Mouse (Mus musculus) forebrain, postnatal 0 days (tissue): ENCODE measurements at regions not wholly inside any gene's neighbourhood (a gene's known extent, or its start where the extent isn't known, plus 50 kb on each side); places are given as distances from the start of the nearest gene placed in this dataset.

Source experiments
- ATAC-seq: fragments of 200-750 bp; cut with Nextera tagmentation; 2 replicates; pipeline ENCODE4 v1.8.0; 2017; ENCODE audit warnings: mild to moderate bottlenecking, moderate library complexity
- DNase-seq: peaks from one replicate; pipeline ENCODE4 v3.0.0-alpha.2; 2015
- H3K27ac ChIP-seq: fragments of 300-500 bp; sonication (generic); 2 replicates; pipeline ENCODE4 v1.5.1; 2014; ENCODE audit warnings: low read depth, mild to moderate bottlenecking, antibody characterized with exemption, low read length, moderate library complexity, mixed read lengths
- H3K27me3 ChIP-seq: fragments of 300-500 bp; sonication (generic); 2 replicates; pipeline ENCODE4 v1.6.1; 2014; ENCODE audit warnings: mild to moderate bottlenecking, low read length, mixed read lengths; ENCODE audit not compliant: insufficient read depth
- H3K36me3 ChIP-seq: fragments of 300-500 bp; sonication (generic); 2 replicates; pipeline ENCODE4 v1.6.1; 2014; ENCODE audit warnings: mild to moderate bottlenecking, moderate library complexity; ENCODE audit not compliant: insufficient read depth
- H3K4me1 ChIP-seq: fragments of 300-500 bp; sonication (generic); 2 replicates; pipeline ENCODE4 v1.6.1; 2014; ENCODE audit warnings: antibody characterized with exemption; ENCODE audit not compliant: insufficient read depth
- H3K4me2 ChIP-seq: fragments of 300-500 bp; sonication (generic); 2 replicates; pipeline ENCODE4 v1.6.1; 2014; ENCODE audit warnings: low read depth, mild to moderate bottlenecking, moderate library complexity
- H3K4me3 ChIP-seq: fragments of 300-500 bp; sonication (generic); 2 replicates; pipeline ENCODE4 v1.5.1; 2014; ENCODE audit warnings: low read depth, low read length, mixed read lengths
- H3K9ac ChIP-seq: fragments of 300-500 bp; sonication (generic); 2 replicates; pipeline ENCODE4 v1.6.1; 2014; ENCODE audit warnings: mild to moderate bottlenecking
- H3K9me3 ChIP-seq: fragments of 300-500 bp; sonication (generic); 2 replicates; pipeline ENCODE4 v1.6.1; 2016; ENCODE audit warnings: low read length
- CTCF ChIP-seq: sonication (generic); IDR thresholded peaks from 2 replicates; pipeline ENCODE4 v1.5.1; 2016; ENCODE audit warnings: antibody characterized with exemption, control low read depth, low read depth
- WGBS: fragments of 180-500 bp; shearing (Covaris S2); extraction: QIAGEN DNeasy Blood & Tissue Kit; methylation state at CpG from one replicate; pipeline ENCODE4 v1.1.7; 2014; 5-methylcytosine and 5-hydroxymethylcytosine counted together

- H3K9ac ChIP-seq = no peak overlapping the region
- no peaks in the 10 kb centered on the region for H3K36me3 ChIP-seq
- H3K27ac ChIP-seq = no peak overlapping the region
- ATAC-seq = peak; percentile 44
- no peak for TF ChIP-seq CTCF
- H3K27me3 ChIP-seq = no peaks in the 10 kb centered on the region
- no peaks in the 10 kb centered on the region for H3K9me3 ChIP-seq
- no peak overlapping the region for H3K4me2 ChIP-seq
- peak; percentile 53 for DNase-seq
- peaks cover 9% of the 10 kb centered on the region for H3K4me1 ChIP-seq
- no peak overlapping the region for H3K4me3 ChIP-seq
- 21% methylated on average over 3 of the region's 3 CpGs for WGBS
Measured at GRCm38 (mm10) chr4:87651275-87651674, 381.9 kb downstream of the Mllt3 start.

GRCm38 (mm10) chr4:87650837-87651236, 382.3 kb downstream of the Mllt3 start:
- no peak overlapping the region for H3K4me2 ChIP-seq
- H3K27me3 ChIP-seq = no peaks in the 10 kb centered on the region
- no peak overlapping the region for H3K27ac ChIP-seq
- peak; percentile 66 for DNase-seq
- 13% methylated on average over 6 of the region's 6 CpGs for WGBS
- H3K4me1 ChIP-seq = peaks cover 9% of the 10 kb centered on the region
- H3K9ac ChIP-seq = no peak overlapping the region
- no peak for TF ChIP-seq CTCF
- no peak overlapping the region for H3K4me3 ChIP-seq
- ATAC-seq = peak; percentile 70
- H3K9me3 ChIP-seq = no peaks in the 10 kb centered on the region
- H3K36me3 ChIP-seq = no peaks in the 10 kb centered on the region

- DNase-seq (no peak), ATAC-seq (no peak)
- no peaks in the 10 kb centered on the region for H3K36me3 ChIP-seq
- no peak for TF ChIP-seq CTCF
- no peaks in the 10 kb centered on the region for H3K27me3 ChIP-seq
- peaks cover 9% of the 10 kb centered on the region for H3K4me1 ChIP-seq
- no peak overlapping the region for H3K4me2 ChIP-seq
- H3K9me3 ChIP-seq = no peaks in the 10 kb centered on the region
- H3K4me3 ChIP-seq = no peak overlapping the region
- no peak overlapping the region for H3K9ac ChIP-seq
- 34% methylated on average over 3 of the region's 3 CpGs for WGBS
- no peak overlapping the region for H3K27ac ChIP-seq
Measured at GRCm38 (mm10) chr4:87650393-87650792, 382.8 kb downstream of the Mllt3 start.

- no peaks in the 10 kb centered on the region for H3K9me3 ChIP-seq
- DNase-seq (no peak), ATAC-seq (no peak)
- H3K27me3 ChIP-seq = no peaks in the 10 kb centered on the region
- no peak for TF ChIP-seq CTCF
- no peak overlapping the region for H3K27ac ChIP-seq
- H3K4me1 ChIP-seq = peaks cover 9% of the 10 kb centered on the region
- H3K4me3 ChIP-seq = no peak overlapping the region
- H3K4me2 ChIP-seq = peak overlapping the region; percentile 48; the same call in 1 of the 2 replicates
- H3K9ac ChIP-seq = no peak overlapping the region
- no peaks in the 10 kb centered on the region for H3K36me3 ChIP-seq
Measured at GRCm38 (mm10) chr4:87648919-87649318, 384.2 kb downstream of the Mllt3 start.

- peak; percentile 71 for ATAC-seq
- H3K27me3 ChIP-seq = no peaks in the 10 kb centered on the region
- H3K4me2 ChIP-seq = peak overlapping the region; percentile 48
- H3K36me3 ChIP-seq = no peaks in the 10 kb centered on the region
- H3K4me1 ChIP-seq = peaks cover 9% of the 10 kb centered on the region
- DNase-seq = peak; percentile 62
- no peaks in the 10 kb centered on the region for H3K9me3 ChIP-seq
- H3K4me3 ChIP-seq = peak overlapping the region; percentile 18
- peak overlapping the region; percentile 35; the same call in 1 of the 2 replicates for H3K9ac ChIP-seq
- 4% methylated on average over 26 of the region's 26 CpGs for WGBS
- H3K27ac ChIP-seq = no peak overlapping the region
- no peak for TF ChIP-seq CTCF
Measured at GRCm38 (mm10) chr4:87647932-87648911, 384.9 kb downstream of the Mllt3 start.

- 91% methylated on average over 5 of the region's 5 CpGs for WGBS
Measured at GRCm38 (mm10) chr4:87642002-87642401, 391.2 kb downstream of the Mllt3 start.

GRCm38 (mm10) chr4:87641551-87641950, 391.6 kb downstream of the Mllt3 start:
- DNase-seq = no peak
- WGBS = 87% methylated on average over 3 of the region's 3 CpGs
- Histone ChIP-seq H3K27me3 (no peaks in the 10 kb centered on the region), H3K9me3 (no peaks in the 10 kb centered on the region), H3K27ac (no peak overlapping the region), H3K4me2 (no peak overlapping the region), H3K4me1 (no peaks in the 10 kb centered on the region), H3K9ac (no peak overlapping the region), H3K36me3 (no peaks in the 10 kb centered on the region), H3K4me3 (no peak overlapping the region)
- ATAC-seq = no peak
- no peak for TF ChIP-seq CTCF

More at GRCm38 (mm10) chr4:87642002-87642401, 391.2 kb downstream of the Mllt3 start:
- no peak overlapping the region for H3K27ac ChIP-seq
- no peaks in the 10 kb centered on the region for H3K4me1 ChIP-seq
- H3K9me3 ChIP-seq = no peaks in the 10 kb centered on the region
- DNase-seq (no peak), ATAC-seq (no peak)
- no peak overlapping the region for H3K9ac ChIP-seq
- no peak overlapping the region for H3K4me2 ChIP-seq
- H3K36me3 ChIP-seq = no peaks in the 10 kb centered on the region
- no peaks in the 10 kb centered on the region for H3K27me3 ChIP-seq
- TF ChIP-seq CTCF = no peak
- H3K4me3 ChIP-seq = no peak overlapping the region
